Mouse (Mus musculus) ES-Bruce4 (cell line): Measurements from ENCODE around the gene Dcbld1.

Experiments
- CTCF ChIP-seq: IDR thresholded peaks from one replicate; pipeline ENCODE4 v1.8.1; 2011; ENCODE audit warnings: low read depth, low read length
- EP300 ChIP-seq: IDR thresholded peaks from 2 replicates; pipeline ENCODE4 v1.6.1; 2011; ENCODE audit warnings: low read depth, low read length; ENCODE audit not compliant: insufficient read depth
- POLR2A ChIP-seq: IDR thresholded peaks from one replicate; pipeline ENCODE4 v1.8.1; 2011; ENCODE audit warnings: low read length; ENCODE audit not compliant: insufficient read depth

GRCm38 (mm10) chr10:52360862-52361609 lies 127.6 kb downstream of the Dcbld1 start:
- TF ChIP-seq CTCF (no peak), POLR2A (no peak), EP300 (no peak)
